Mouse (Mus musculus) MEL (cell line): ENCODE data around the gene Mipol1. TPM values are rescaled to one million over a fixed set of nuclear protein-coding genes. Genes with fewer than 3 reads are reported as not detected.

Experiments
- DNase-seq: peaks from one replicate; pipeline ENCODE4 v3.0.0; 2011; ENCODE audit warnings: low read depth, low spot score
- H3K27ac ChIP-seq: 2 replicates; pipeline ENCODE4 v1.5.1; 2012; ENCODE audit warnings: low read depth, mild to moderate bottlenecking, control low read depth, low read length, moderate library complexity; ENCODE audit not compliant: control insufficient read depth
- H3K27me3 ChIP-seq, 2 experiments: fragments of 150-350 bp in 1 of 2; sonication (generic) in 1 of 2; 2 replicates each; pipeline ENCODE4 v1.6.1; 2012; ENCODE audit warnings: low read length in 2 of 2, mild to moderate bottlenecking in 2 of 2, improper control_type of control experiment in 1 of 2, moderate library complexity in 1 of 2; ENCODE audit not compliant: insufficient read depth in 2 of 2, control insufficient read depth in 1 of 2
- H3K36me3 ChIP-seq, 2 experiments: 2 replicates each; pipeline ENCODE4 v1.6.1; 2012 to 2014; ENCODE audit warnings: low read length in 2 of 2, improper control_type of control experiment in 1 of 2, inconsistent platforms in 1 of 2, mild to moderate bottlenecking in 1 of 2; ENCODE audit not compliant: insufficient read depth in 2 of 2, control insufficient read depth in 1 of 2
- H3K4me1 ChIP-seq, 2 experiments: fragments of 150-350 bp in 1 of 2; sonication (generic) in 1 of 2; 2 replicates each; pipeline ENCODE4 v1.6.1; 2012; ENCODE audit warnings: low read length in 2 of 2, improper control_type of control experiment in 1 of 2, mild to moderate bottlenecking in 1 of 2; ENCODE audit not compliant: insufficient read depth in 2 of 2, control insufficient read depth in 1 of 2
- H3K4me3 ChIP-seq, 2 experiments: fragments of 150-350 bp in 1 of 2; sonication (generic) in 1 of 2; 2 replicates each; pipeline ENCODE4 v1.5.1; 2012; ENCODE audit warnings: low read depth in 2 of 2, low read length in 2 of 2, mild to moderate bottlenecking in 2 of 2, moderate library complexity in 2 of 2, control low read depth in 1 of 2, improper control_type of control experiment in 1 of 2; ENCODE audit not compliant: control insufficient read depth in 1 of 2, insufficient read depth in 1 of 2
- H3K79me2 ChIP-seq: 2 replicates; pipeline ENCODE4 v1.6.1; 2012; ENCODE audit warnings: mild to moderate bottlenecking, low read length, moderate library complexity; ENCODE audit not compliant: control insufficient read depth, poor library complexity, insufficient read depth
- H3K9ac ChIP-seq: 2 replicates; pipeline ENCODE4 v1.6.1; 2012; ENCODE audit warnings: low read depth, mild to moderate bottlenecking, control low read depth, low read length, moderate library complexity; ENCODE audit not compliant: control insufficient read depth, poor library complexity, severe bottlenecking
- H3K9me3 ChIP-seq: fragments of 150-350 bp; sonication (generic); replicated peaks from 2 replicates; pipeline ENCODE4 v1.6.1; 2012; ENCODE audit warnings: mild to moderate bottlenecking, low read length, improper control_type of control experiment, moderate library complexity; ENCODE audit not compliant: insufficient read depth
- CHD2 ChIP-seq: IDR thresholded peaks from 2 replicates; pipeline ENCODE4 v1.6.1; 2011; ENCODE audit warnings: low read length, improper control_type of control experiment
- E2F4 ChIP-seq: IDR thresholded peaks from 2 replicates; pipeline ENCODE4 v1.6.1; 2011; ENCODE audit warnings: low read depth, low read length, improper control_type of control experiment, borderline replicate concordance
- ELF1 ChIP-seq: IDR thresholded peaks from 2 replicates; pipeline ENCODE4 v1.6.1; 2014; ENCODE audit warnings: low read depth, mild to moderate bottlenecking, inconsistent platforms, low read length, improper control_type of control experiment, moderate library complexity
- EP300 ChIP-seq, 2 experiments: IDR thresholded peaks; 2 replicates each; pipeline ENCODE4 v1.6.1; 2011; ENCODE audit warnings: improper control_type of control experiment in 2 of 2, low read length in 2 of 2, low read depth in 1 of 2, mild to moderate bottlenecking in 1 of 2
- GABPA ChIP-seq: IDR thresholded peaks from 2 replicates; pipeline ENCODE4 v1.6.1; 2012; ENCODE audit warnings: low read depth, mild to moderate bottlenecking, inconsistent platforms, low read length, improper control_type of control experiment, moderate library complexity
- GATA1 ChIP-seq: IDR thresholded peaks from 2 replicates; pipeline ENCODE4 v1.6.1; 2011; ENCODE audit warnings: low read depth, low read length, improper control_type of control experiment
- HCFC1 ChIP-seq: IDR thresholded peaks from 2 replicates; pipeline ENCODE4 v1.6.1; 2012; ENCODE audit warnings: low read depth, mild to moderate bottlenecking, inconsistent platforms, low read length, improper control_type of control experiment, moderate library complexity
- MAX ChIP-seq: IDR thresholded peaks from 2 replicates; pipeline ENCODE4 v1.6.1; 2011; ENCODE audit warnings: low read length, improper control_type of control experiment
- MYC ChIP-seq: IDR thresholded peaks from 2 replicates; pipeline ENCODE4 v1.6.1; 2011; ENCODE audit warnings: low read depth, mild to moderate bottlenecking, low read length, improper control_type of control experiment, moderate library complexity
- NELFE ChIP-seq: IDR thresholded peaks from 2 replicates; pipeline ENCODE4 v1.6.1; 2011; ENCODE audit warnings: low read depth, low read length, improper control_type of control experiment
- POLR2AphosphoS2 ChIP-seq: IDR thresholded peaks from 2 replicates; pipeline ENCODE4 v1.6.1; 2011; ENCODE audit warnings: low read length, improper control_type of control experiment
- RAD21 ChIP-seq: IDR thresholded peaks from 2 replicates; pipeline ENCODE4 v1.6.1; 2011; ENCODE audit warnings: mild to moderate bottlenecking, low read depth, low read length, improper control_type of control experiment
- RCOR1 ChIP-seq: IDR thresholded peaks from 2 replicates; pipeline ENCODE4 v1.6.1; 2012; ENCODE audit warnings: low read depth, mild to moderate bottlenecking, inconsistent platforms, low read length, improper control_type of control experiment
- SIN3A ChIP-seq: IDR thresholded peaks from 2 replicates; pipeline ENCODE4 v1.6.1; 2012; ENCODE audit warnings: low read length, improper control_type of control experiment, inconsistent platforms
- UBTF ChIP-seq: IDR thresholded peaks from 2 replicates; pipeline ENCODE4 v1.6.1; 2012; ENCODE audit warnings: low read depth, mild to moderate bottlenecking, inconsistent platforms, low read length, improper control_type of control experiment, moderate library complexity, borderline replicate concordance; ENCODE audit not compliant: insufficient read depth
- USF2 ChIP-seq, 2 experiments: IDR thresholded peaks; 2 replicates each; pipeline ENCODE4 v1.6.1; 2011 to 2012; ENCODE audit warnings: improper control_type of control experiment in 2 of 2, low read length in 2 of 2, borderline replicate concordance in 1 of 2, inconsistent platforms in 1 of 2, low read depth in 1 of 2, mild to moderate bottlenecking in 1 of 2; ENCODE audit not compliant: insufficient read depth in 1 of 2
- ZNF384 ChIP-seq: IDR thresholded peaks from 2 replicates; pipeline ENCODE4 v1.6.1; 2012; ENCODE audit warnings: low read depth, mild to moderate bottlenecking, inconsistent platforms, low read length, improper control_type of control experiment
- polyA plus RNA-seq, 2 experiments: library from polyadenylated mRNA; stranded (reverse) in 1 of 2; unstranded in 1 of 2; fragments of >175 nt in 1 of 2; fragments of >200 nt in 1 of 2; gene quantifications; 2 replicates each; pipeline versions ENCODE4 v1.2.1 to v1.2.4; 2012; ENCODE audit warnings: low replicate concordance in 2 of 2, low read depth in 1 of 2; ENCODE audit not compliant: insufficient read length in 2 of 2, insufficient read depth in 1 of 2, missing spikeins in 1 of 2
- total RNA-seq: library from RNA; depleted of rRNA; stranded (reverse); fragments of 300-350 nt; gene quantifications from 2 replicates; pipeline ENCODE4 v1.2.3, GENCODE M21; 2012

The Mipol1 gene
- total and polyA plus RNA-seq, 3 experiments: 4.0 to 8.3 TPM; not detected in 1

- no peak for DNase-seq
- H3K9me3 ChIP-seq: no peaks in the 10 kb centered on the region
- H3K4me3 ChIP-seq: no peak overlapping the region
- no peaks in the 10 kb centered on the region for H3K36me3 ChIP-seq
- no peak for TF ChIP-seq CHD2
- no peak for TF ChIP-seq MAX
- no peak for TF ChIP-seq GATA1
- no peak for TF ChIP-seq MYC
- no peak for TF ChIP-seq EP300 (IDR thresholded peaks at IDR 0.05; ENCODE audit: low read depth in 1 of 2, low read length in 2 of 2)
- no peak for TF ChIP-seq NELFE
- TF ChIP-seq RAD21: no peak
- TF ChIP-seq UBTF: no peak
- no peak for TF ChIP-seq ZNF384
- no peak for TF ChIP-seq USF2 (IDR thresholded peaks at IDR 0.05; ENCODE audit: borderline replicate concordance in 1 of 2, insufficient read depth in 1 of 2, low read depth in 1 of 2, low read length in 2 of 2)
- TF ChIP-seq GABPA: no peak
- TF ChIP-seq RCOR1: no peak
- TF ChIP-seq, all 39 proteins: peak for 0
- Histone ChIP-seq H3K27me3 (no peaks in the 10 kb centered on the region), H3K27ac (no peak overlapping the region), H3K79me2 (no peaks in the 10 kb centered on the region), H3K9ac (no peak overlapping the region), H3K4me1 (no peaks in the 10 kb centered on the region)
Measured at GRCm38 (mm10) chr12:57541931-57542745, 311.9 kb downstream of the Mipol1 start.

GRCm38 (mm10) chr12:57542746-57543626 is 312.8 kb downstream of the Mipol1 start:
- Histone ChIP-seq H3K27me3 (no peaks in the 10 kb centered on the region), H3K79me2 (no peaks in the 10 kb centered on the region), H3K36me3 (no peaks in the 10 kb centered on the region), H3K9ac (no peak overlapping the region), H3K4me3 (no peak overlapping the region), H3K27ac (no peak overlapping the region)
- TF ChIP-seq ELF1: no peak
- no peak for TF ChIP-seq RAD21
- no peak for TF ChIP-seq HCFC1
- no peak for TF ChIP-seq E2F4
- no peak for TF ChIP-seq POLR2AphosphoS2
- no peak for TF ChIP-seq SIN3A
- TF ChIP-seq, all 39 proteins: peak for 0
- Histone ChIP-seq H3K9me3 (no peaks in the 10 kb centered on the region), H3K4me1 (no peaks in the 10 kb centered on the region)
- DNase-seq: no peak
